Mouse (Mus musculus): ENCODE results near the gene Usp10. TPM values are rescaled to one million over a fixed set of nuclear protein-coding genes. Genes with fewer than 3 reads are reported as not detected.
A peak's percentile ranks its signal among the peaks of the same experiment; 100 is the strongest.

Usp10 gene
- total RNA-seq, 2 experiments from 2014 or later = 47.8 to 112 TPM

DNA sequence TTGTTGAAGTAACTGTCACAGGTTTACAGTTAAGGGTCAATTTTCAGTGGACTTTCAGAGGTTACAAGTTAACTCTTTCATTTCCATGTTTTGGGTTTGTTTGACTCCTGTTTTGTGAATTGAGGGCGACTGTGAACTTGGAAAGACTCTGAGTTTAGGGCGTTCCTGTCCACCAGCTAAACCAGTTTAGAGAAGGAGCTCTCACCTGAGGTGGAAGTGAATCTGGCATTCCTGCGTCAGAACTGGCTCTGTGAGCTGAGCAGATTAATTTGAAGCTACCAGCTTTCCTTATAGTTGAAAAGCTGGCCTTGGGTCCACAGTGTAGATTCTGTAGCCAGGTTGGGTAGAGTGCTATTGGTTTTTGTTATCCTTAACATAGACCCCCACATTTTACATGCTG, 3.0 kb downstream of the Usp10 start:
- ATAC-seq (replicated peaks; ENCODE audit: low FRiP score, poor library complexity, severe bottlenecking) = no peak

DNA sequence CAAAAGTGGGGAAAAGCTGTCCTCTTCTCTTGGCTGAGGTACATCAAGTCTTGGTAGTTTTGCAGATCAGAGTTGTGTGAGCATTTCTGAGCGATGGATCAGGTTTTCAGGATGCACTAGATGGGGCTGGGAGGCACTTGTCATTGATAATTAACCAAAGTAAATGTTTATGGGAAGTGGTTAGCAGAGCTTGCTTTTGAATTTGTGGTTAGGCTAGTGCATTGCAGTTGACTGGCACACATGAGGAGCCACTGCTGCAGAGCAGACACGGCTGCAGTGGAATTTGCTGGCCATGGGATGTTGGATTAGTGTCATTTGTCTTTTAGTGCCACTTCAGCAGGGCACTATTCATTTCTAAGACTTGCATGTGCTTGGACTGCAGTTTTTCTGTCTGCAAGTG, 4.0 kb downstream of the Usp10 start:
- ATAC-seq (replicated peaks; ENCODE audit: low FRiP score, poor library complexity, severe bottlenecking) = no peak

DNA sequence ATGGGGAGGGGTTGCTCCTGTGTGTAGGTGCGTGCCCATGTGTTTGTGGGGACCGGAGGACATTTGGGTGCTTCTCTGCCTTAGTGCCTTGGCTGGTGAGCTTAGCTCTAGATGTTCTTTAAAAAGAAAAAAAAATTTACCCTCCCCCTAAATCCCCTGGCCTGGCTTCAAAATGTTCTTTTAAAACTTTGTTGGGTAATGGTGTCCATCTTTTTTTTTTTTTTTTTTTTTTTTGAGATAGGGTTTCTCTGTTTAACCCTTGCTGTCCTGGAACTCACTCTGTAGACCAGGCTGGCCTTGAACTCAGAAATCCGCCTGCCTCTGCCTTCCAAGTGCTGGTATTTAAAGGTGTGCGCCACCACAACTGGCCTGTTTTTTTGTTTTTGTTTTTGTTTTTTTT, 5.1 kb downstream of the Usp10 start:
- ATAC-seq (replicated peaks; ENCODE audit: low FRiP score, poor library complexity, severe bottlenecking) = no peak

DNA sequence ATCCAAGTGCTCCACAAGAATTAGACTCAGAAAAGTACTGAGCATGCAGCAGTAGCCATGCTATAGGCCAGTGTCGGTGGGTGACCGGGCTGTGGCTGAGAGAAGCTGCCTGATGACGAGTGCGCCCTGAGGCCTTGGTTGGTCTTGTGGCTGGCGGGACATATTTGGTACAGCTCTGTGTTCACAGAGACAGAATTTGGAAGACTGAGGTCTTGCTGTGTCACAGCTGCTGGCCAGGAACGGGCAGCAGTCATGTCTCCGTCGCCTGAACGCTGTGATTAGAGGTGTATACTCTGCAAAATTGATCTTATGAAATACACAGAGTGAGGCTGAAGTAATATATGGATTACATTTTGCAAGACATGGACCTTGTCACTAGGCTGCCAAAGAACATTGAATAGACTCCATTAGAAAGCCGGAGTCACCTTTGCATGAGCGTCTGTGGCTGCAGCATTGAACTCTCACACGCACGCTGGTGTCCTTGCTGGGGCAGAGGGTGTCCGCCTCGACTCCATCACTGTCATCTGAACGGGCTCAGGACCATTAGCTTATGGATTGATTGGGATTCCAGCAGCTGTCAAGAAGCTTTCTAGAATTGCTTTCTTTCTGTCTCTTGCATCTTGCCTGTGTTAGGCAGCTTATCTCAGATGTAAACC, 6.2 kb downstream of the Usp10 start:
- no peak for ATAC-seq (replicated peaks; ENCODE audit: low FRiP score, poor library complexity, severe bottlenecking)

DNA sequence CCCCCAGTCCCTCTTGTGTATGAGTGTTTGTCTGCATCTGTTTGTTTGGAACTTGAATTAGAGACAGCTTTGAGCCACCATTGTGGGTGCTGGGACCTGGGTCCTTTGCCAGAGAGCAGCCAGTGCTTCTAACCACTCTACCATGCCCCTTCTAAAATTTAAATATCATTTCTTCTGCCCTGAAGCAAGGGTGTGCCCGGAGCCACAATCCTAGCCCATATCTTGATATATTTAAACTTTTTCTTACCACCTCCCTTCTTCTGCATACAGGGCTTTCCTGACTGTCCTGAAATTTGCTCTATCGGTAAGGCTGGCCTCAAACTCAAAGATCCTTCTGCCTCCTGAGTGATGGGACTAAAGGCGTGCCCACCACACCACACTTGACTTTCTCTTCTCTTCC, 7.3 kb downstream of the Usp10 start:
- ATAC-seq (replicated peaks; ENCODE audit: low FRiP score, poor library complexity, severe bottlenecking) = peak; percentile 62

DNA sequence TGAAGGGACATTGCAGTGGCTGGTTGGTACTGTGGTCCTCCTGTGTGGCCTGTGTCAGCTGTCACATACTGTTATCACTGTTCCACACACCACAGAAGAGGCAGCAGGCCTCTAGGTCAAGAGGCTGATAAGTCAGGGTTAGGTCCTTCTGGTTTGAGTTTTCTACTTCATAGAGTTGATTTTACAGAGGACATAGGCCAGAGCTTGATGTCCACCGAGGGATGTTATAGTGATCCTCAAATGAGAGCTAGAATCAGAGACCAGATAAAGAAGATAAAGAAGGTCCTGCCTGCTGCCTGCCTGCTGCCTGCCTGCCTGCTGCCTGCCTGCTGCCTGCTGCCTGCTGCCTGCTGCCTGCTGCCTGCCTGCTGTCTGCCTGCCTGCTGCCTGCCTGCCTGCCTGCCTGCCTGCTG, 8.0 kb downstream of the Usp10 start:
- peak; percentile 95 for ATAC-seq (replicated peaks; ENCODE audit: low FRiP score, poor library complexity, severe bottlenecking)

DNA sequence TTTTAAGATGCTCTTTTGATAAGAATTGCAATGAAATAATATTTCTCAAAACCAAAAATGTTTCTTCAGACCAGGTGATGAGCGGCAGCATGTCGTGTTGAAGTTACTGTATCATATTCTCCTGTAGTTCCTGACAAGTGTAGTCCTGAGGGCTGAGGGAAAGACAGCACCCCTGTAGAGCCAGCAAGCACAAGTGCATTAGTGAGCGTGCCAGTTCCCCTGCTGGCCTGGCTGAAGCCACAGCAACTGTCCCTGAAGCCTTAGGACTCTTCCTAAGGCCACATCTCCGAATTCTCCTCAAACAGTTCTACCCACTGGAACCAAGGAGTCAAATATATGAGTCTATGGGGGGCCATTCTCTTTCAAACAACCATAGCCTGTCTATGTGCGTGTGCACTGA, 13.1 kb downstream of the Usp10 start:
- no peak for ATAC-seq (replicated peaks; ENCODE audit: low FRiP score, poor library complexity, severe bottlenecking)

DNA sequence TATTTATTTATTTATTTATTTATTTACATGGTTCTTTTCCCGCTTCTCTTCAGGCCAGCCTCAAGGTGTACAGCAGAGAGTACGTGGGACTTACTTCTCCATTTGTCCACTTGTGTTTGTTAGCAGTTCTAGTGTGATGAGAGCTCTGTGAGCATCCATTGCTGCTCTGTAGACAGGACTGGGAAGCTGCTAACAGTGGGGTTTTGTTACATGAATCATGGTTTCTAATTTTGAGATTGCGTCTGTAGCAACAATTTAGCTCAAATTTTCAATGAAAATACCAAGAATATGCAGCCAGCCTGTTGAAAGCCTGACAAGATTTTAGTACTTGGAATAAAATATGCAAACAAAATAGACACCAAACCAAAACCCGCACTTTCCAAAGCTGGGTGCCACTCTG, 15.3 kb downstream of the Usp10 start:
- no peak for ATAC-seq (replicated peaks; ENCODE audit: low FRiP score, poor library complexity, severe bottlenecking)

DNA sequence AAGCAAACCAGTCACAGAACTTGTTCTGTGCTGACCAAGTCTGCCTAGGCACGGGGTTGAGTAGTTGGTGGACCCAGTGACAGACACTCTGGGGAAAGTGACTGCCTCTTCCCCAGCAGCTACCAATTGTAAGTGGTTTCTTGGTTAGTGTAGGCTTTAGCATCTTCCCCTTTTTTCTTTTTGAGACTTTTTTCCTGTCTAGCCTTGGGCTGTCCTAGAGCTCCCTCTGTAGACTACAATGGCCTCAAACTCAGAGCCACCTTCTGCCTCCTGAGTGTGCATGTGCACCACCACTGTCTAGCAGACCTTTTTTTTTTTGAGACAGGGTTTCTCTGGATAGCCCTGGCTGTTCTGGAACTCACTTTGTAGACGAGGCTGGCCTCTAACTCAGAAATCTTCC, 16.3 kb downstream of the Usp10 start:
- ATAC-seq (replicated peaks; ENCODE audit: low FRiP score, poor library complexity, severe bottlenecking) = peak; percentile 51; the same call in 1 of the 2 replicates

DNA sequence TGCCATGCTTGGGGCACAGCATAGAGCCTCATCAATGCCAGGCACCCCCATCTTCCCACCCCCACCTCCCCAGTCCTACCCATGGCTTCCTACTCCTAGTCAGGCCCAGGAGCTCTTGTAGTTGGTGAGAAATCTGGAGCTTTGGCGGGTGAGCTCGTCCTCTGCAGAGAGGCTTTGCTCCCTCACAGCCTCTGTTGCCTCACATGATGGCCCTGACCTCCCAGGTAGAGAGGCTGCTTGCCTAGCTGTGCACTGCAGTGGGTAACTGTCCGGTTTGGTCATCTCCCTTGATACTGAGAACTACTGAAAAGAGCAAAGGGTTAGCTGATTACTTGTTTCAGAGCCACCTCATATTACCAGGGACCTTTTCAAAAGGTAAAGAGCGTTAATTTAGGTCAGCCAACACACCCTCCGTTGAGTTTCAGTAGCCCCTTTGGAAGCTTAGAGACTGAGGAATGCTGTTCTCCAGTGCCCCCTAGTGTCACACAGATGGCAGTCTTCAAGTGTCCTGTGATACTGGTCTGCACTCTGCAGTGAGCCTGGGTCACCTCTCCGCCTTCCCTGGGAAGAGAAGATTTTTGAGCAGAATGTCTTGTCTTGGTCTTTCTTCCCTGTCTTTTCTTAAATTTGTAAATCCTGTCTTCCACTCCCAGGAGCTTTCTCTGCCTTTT, 17.4 kb downstream of the Usp10 start:
- ATAC-seq (replicated peaks; ENCODE audit: low FRiP score, poor library complexity, severe bottlenecking) = peak; percentile 86

DNA sequence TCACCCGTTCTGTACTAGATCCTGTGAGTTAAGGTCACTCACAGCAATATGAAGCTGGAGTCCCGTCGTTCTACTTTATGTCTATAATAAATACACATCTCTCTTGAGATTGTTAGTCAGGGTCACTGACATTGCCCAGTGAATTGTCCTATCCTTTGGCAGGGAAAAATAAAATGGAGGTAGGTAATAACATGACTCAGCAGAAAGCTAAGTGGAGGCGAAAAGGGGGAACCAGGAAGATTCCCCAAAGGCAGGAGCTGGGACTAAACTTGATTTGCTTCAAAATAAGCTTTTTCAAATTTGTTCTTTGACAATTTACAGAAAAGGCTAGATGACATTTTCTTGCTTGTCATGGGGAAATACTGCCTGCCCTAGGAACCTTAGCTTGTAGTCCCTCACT, 21.2 kb downstream of the Usp10 start:
- no peak for ATAC-seq (replicated peaks; ENCODE audit: low FRiP score, poor library complexity, severe bottlenecking)

DNA sequence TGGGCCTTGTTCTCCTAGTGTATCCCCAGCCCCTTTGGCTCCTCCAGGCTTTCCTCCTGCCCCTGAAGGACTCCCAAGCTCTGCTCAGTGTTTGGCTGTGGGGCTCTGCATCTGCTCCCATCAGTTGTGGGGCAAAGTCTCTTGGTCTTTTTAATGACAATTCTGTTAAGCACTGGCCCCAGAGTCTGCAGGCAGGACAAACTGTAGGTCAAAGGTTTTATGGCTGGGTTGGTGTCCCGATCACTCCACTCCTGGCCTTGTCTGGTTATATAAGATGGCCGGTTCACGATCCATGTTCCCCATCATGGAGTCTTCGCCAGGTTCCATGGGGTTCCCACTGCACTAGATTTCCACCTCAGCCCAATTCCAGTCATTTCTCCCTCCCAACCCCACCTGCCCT, 23.5 kb downstream of the Usp10 start:
- ATAC-seq (replicated peaks; ENCODE audit: low FRiP score, poor library complexity, severe bottlenecking) = no peak

DNA sequence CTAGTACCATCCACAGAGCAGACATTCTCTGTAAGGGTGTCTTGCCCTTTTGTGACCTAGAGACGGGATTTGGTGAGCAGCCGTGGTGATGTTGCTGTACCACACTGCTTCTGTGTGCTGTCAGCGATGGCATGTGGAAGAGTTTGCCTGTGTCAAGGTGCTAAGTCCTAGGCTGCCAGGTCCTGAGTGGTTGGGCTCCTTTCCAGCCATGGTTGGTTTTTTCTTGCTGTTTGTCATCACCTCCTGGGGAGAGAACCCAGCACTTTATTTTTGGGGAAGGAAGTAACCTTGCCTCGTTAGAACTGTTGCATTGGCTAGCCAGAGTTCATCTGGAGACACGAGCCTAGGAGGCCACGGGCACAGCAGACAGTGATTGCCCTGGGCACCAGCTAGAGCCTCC, 25.4 kb downstream of the Usp10 start:
- ATAC-seq (replicated peaks; ENCODE audit: low FRiP score, poor library complexity, severe bottlenecking) = no peak

DNA sequence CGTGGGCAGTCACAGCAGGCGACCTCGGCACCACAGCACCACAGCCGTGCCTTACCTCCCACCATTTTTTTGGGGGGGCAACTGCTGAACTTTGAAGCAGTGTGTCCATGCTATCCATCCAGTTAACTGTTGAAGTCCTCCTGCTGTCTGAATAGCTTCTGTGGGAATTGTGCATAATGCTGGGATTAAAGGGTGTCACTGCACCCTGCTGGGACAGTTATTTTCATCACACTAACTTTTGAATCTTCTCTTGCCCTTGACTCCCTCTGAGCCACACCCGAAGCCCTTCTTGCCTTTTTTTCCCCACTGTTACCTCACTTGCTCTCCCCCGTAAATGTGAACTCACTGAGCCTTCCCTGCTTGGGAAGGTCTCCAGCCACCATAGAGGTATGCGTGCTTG, 28.3 kb downstream of the Usp10 start:
- ATAC-seq (replicated peaks; ENCODE audit: low FRiP score, poor library complexity, severe bottlenecking) = no peak

DNA sequence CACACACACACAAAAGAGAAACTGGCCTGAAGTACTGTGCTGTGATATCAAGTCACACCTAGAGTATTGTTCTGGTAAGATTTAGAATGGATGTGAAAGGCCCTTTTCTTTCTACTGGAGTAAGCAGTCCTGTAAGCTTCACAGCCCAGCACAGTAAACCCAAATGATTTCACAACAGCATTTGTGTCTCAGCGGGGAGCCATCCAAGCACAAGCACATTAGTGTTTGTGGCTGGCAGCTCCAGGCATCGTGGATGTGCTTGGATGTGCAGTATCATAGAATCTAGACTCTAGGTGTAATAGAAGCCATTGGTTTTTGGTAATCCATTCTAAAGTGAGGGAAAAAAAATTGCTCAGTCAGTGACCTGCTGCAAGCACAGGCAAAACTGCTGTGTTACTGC, 29.2 kb downstream of the Usp10 start:
- ATAC-seq (replicated peaks; ENCODE audit: low FRiP score, poor library complexity, severe bottlenecking) = no peak

DNA sequence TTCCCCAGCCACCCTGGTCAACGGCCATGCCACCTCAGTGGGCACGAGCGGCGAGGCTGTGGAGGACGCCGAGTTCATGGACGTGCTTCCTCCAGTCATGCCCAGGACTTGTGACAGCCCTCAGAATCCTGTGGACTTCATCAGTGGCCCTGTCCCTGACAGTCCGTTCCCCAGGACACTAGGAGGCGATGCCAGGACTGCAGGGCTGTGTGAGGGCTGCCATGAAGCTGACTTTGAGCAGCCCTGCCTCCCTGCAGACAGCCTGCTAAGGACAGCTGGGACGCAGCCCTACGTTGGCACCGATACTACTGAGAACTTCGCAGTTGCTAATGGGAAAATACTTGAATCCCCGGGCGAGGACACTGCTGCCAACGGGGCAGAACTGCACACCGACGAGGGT, 31.3 kb downstream of the Usp10 start:
- no peak for ATAC-seq (replicated peaks; ENCODE audit: low FRiP score, poor library complexity, severe bottlenecking)

DNA sequence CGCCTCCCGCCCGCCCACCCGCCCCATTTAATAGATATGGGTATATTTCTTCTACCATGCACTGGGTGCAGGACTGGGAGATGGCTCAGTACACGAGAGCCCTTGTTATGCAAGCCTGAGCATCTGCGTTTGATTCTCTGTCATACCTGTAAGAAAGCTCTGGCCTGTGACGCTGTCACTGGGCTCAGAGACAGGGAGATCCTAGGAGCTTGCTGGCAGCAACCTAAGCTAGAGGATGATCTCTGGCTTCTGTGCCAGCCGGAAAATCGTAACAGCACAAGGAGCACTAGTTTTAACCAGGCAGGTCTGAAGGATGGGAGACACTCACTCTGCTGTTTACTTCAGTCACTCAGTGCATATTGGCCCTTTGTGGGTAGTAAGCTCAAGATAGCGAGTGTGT, 33.5 kb downstream of the Usp10 start:
- ATAC-seq (replicated peaks; ENCODE audit: low FRiP score, poor library complexity, severe bottlenecking) = no peak

DNA sequence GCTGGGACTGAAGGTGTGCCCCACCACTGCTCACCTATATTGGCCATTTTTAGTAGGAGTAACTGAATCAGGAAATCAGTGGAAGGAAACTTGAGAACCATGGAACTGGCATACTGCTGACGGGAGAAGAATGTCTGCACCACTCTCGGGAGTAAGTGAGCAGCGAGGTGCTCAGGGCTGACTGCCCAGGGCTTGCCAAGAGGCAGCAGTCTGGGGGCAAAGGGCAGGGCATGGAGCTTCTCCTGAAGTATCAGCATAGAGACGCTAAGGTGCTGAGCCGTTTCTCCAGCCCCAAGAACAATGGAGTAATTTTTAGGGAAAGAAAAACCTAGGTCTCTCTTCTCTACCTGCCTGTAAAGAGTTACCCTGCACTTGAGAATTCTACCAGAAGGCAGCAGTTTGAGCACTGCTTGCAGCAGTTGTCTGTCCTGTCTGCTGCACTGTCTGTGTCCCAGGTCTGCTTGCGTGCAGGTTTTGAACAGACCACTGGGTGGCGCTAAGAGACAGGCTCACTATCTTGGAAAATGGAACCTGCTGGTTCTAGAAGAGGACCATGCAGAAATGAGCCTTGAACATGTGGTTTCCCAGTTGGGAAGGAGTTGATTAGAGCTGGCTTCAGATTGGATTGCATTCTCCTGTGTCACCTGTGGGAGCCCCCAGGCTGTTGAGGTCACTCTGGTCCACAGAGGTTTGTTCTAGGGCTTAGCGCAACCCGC, 34.1 kb downstream of the Usp10 start:
- peak; percentile 68; the same call in 1 of the 2 replicates for ATAC-seq (replicated peaks; ENCODE audit: low FRiP score, poor library complexity, severe bottlenecking)

DNA sequence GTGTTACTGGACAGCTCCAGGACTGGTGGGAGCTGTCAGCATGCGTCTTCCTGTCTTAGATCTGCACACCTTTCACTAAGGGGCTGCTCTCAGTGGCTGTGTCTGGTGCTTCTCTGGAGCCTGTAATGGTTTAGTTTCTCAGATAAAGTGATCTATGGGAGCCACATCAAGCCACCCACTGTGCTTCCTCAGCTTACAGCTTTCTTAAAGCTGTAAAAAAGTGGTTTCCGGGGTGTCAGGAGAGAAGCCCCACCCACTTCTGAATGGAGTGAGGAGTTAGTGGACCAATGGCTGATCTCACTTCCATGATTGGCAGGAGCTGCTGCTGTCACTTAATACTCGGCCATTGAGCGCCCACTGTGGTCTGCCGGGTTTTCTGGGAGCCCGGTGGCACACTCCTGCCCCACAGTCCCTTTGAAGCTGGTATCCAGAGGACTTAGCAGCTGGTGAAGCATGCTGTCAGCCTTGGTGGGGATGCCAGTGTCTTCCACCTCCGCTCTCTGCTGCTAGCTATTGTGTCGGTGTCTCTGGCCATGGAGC, 36.2 kb downstream of the Usp10 start:
- no peak for ATAC-seq (replicated peaks; ENCODE audit: low FRiP score, poor library complexity, severe bottlenecking)

DNA sequence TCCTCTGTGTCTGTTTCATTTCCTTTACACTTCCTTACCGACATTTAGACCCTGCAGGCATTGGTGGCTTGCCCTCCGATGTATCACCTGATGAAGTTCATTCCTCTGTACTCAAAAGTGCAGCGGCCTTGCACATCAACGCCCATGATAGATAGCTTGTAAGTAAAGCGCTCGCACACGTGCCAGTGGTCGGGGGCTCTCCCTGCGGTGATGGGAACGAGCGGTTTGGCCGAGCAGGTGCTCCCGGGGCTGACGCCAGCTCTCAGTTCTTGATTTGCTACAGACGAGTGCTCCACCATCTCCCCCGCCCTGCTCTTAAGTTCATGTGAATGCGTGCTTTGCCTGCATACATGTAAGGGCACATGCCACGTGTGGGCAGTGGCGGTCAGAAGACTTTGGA, 37.5 kb downstream of the Usp10 start:
- no peak for ATAC-seq (replicated peaks; ENCODE audit: low FRiP score, poor library complexity, severe bottlenecking)

DNA sequence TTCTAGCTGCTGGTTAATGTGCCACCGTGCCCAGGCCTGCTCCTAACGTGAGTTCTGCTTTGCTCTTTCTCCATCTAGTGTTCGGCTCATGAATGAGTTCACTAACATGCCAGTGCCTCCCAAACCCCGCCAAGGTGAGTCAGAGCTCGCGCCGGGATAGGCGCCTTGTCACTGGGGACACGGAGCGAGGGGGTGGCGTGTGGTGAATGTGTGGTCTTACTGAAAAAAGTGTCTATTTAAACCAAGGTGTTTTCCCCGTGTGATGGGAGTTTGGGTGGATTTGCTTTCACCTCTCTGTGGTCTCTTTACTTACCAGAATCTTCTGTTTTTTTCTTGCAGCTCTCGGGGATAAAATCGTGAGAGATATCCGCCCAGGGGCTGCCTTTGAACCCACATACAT, 38.2 kb downstream of the Usp10 start:
- no peak for ATAC-seq (replicated peaks; ENCODE audit: low FRiP score, poor library complexity, severe bottlenecking)
